Mouse (Mus musculus): ENCODE results near the gene Rin3. TPM values are rescaled to one million over a fixed set of nuclear protein-coding genes. Genes with fewer than 3 reads are reported as not detected.

Gene Rin3
- polyA plus RNA-seq, 1 experiment from 2014 or later: 15.4 TPM

DNA sequence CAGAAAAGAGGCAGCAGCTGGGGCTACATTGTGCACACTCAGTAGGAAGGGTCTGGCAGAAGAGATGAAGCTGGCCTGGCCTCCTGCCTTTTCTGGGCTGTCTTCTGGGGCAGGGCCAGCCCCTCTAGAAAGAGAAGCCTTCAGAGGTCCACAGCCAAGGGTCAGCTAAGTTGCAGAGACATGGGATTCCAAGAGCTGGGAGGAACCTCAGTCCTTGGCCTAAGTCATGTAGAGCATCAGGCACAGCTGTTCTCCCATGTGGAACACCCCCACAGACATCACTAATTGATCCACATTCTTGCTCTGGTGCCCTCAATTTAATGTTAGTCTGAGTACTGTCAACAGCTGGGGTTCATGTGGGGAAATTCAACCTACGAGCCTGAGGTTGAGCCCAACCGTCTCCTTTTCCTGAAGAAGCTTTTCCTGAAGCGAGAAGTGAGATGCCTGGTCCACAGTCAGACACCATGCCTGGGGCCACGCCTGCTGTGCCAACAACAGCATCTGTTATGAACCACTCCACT lies 20.0 kb downstream of the Rin3 start:
- H3K4me1 ChIP-seq (ENCODE audit: insufficient read depth): peaks cover 53% of the 10 kb centered on the region

GRCm38 (mm10) chr12:102303867-102304266 lies 21.0 kb downstream of the Rin3 start:
- 0 out of 2 replicates have a peak overlapping the region, but pooled peaks have one; percentile 2 for H3K4me2 ChIP-seq
- H3K27me3 ChIP-seq (ENCODE audit: insufficient read depth, low read length): no peaks in the 10 kb centered on the region
- no peak for TF ChIP-seq CTCF (IDR thresholded peaks at IDR 0.05; ENCODE audit: low read depth)
- ATAC-seq (ENCODE audit: insufficient read depth) (no peak), DNase-seq (peak; percentile 71)
- no peaks in the 10 kb centered on the region for H3K36me3 ChIP-seq (ENCODE audit: insufficient read depth)
- H3K4me3 ChIP-seq (ENCODE audit: low read depth, low read length): no peak overlapping the region
- 16% methylated on average over 7 of the region's 7 CpGs for WGBS
- H3K27ac ChIP-seq (ENCODE audit: low read depth): peak overlapping the region; percentile 36; the same call in 1 of the 2 replicates
- peaks cover 58% of the 10 kb centered on the region for H3K4me1 ChIP-seq (ENCODE audit: insufficient read depth)
- H3K9ac ChIP-seq: no peak overlapping the region
- H3K9me3 ChIP-seq (ENCODE audit: low read depth, low read length): no peaks in the 10 kb centered on the region

More for the DNA sequence above, 20.0 kb downstream of the Rin3 start:
- 51% methylated on average over 4 of the region's 4 CpGs for WGBS
- Histone ChIP-seq H3K9ac (no peak overlapping the region), H3K9me3 (ENCODE audit: low read depth, low read length) (no peaks in the 10 kb centered on the region), H3K36me3 (ENCODE audit: insufficient read depth) (no peaks in the 10 kb centered on the region), H3K4me3 (ENCODE audit: low read depth, low read length) (no peak overlapping the region), H3K4me2 (no peak overlapping the region), H3K27me3 (ENCODE audit: insufficient read depth, low read length) (no peaks in the 10 kb centered on the region), H3K27ac (ENCODE audit: low read depth) (peak overlapping the region; percentile 72)
- peak; percentile 86 for ATAC-seq (ENCODE audit: insufficient read depth)
- peak; percentile 87 for DNase-seq
- no peak for TF ChIP-seq CTCF (IDR thresholded peaks at IDR 0.05; ENCODE audit: low read depth)

GRCm38 (mm10) chr12:102305069-102305836 lies 22.4 kb downstream of the Rin3 start:
- TF ChIP-seq CTCF (IDR thresholded peaks at IDR 0.05; ENCODE audit: low read depth): no peak
- DNase-seq: peak; percentile 72
- Histone ChIP-seq H3K4me1 (ENCODE audit: insufficient read depth) (peaks cover 63% of the 10 kb centered on the region), H3K27me3 (ENCODE audit: insufficient read depth, low read length) (no peaks in the 10 kb centered on the region), H3K4me3 (ENCODE audit: low read depth, low read length) (no peak overlapping the region), H3K36me3 (ENCODE audit: insufficient read depth) (no peaks in the 10 kb centered on the region), H3K9ac (no peak overlapping the region), H3K9me3 (ENCODE audit: low read depth, low read length) (no peaks in the 10 kb centered on the region), H3K27ac (ENCODE audit: low read depth) (0 out of 2 replicates have a peak overlapping the region, but pooled peaks have one; percentile 6), H3K4me2 (no peak overlapping the region)
- WGBS: 33% methylated on average over 10 of the region's 10 CpGs
- no peak for ATAC-seq (ENCODE audit: insufficient read depth)

GRCm38 (mm10) chr12:102308001-102308456 lies 25.2 kb downstream of the Rin3 start:
- DNase-seq (peak; percentile 95), ATAC-seq (ENCODE audit: insufficient read depth) (no peak; the same call in 1 of the 2 replicates)

DNA sequence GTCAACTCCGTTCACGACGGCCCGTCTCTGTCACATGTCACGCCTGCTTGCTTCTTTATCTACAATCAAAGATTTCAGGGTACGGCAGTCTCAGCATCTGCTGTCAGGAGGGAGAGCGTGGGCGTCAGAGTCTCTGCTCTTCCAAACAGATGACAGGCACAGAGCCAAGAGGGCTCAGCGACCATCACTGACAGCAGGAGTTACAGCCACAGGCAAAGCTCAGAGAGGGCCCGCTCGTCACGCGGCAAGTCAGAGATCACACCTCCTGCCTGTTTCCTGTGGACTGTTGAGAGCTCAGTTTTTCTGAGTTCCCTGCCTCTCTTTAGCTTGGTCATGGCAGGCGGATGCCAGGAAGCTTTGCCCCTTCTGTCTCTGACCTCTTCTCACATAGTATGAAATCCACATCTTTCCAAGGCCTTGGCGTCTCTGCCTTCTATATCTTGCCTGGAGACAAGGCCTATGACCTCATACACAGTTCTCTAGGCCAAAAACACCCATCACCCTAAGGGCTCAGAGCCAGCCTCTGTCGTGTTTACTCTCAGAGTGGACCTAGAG lies 25.7 kb downstream of the Rin3 start:
- Histone ChIP-seq H3K4me1 (ENCODE audit: insufficient read depth) (peaks cover 47% of the 10 kb centered on the region), H3K4me2 (no peak overlapping the region), H3K9me3 (ENCODE audit: low read depth, low read length) (no peaks in the 10 kb centered on the region), H3K9ac (no peak overlapping the region), H3K4me3 (ENCODE audit: low read depth, low read length) (no peak overlapping the region), H3K27ac (ENCODE audit: low read depth) (peak overlapping the region; percentile 75; the same call in 1 of the 2 replicates), H3K36me3 (ENCODE audit: insufficient read depth) (no peaks in the 10 kb centered on the region), H3K27me3 (ENCODE audit: insufficient read depth, low read length) (no peaks in the 10 kb centered on the region)
- no peak for TF ChIP-seq CTCF (IDR thresholded peaks at IDR 0.05; ENCODE audit: low read depth)
- DNase-seq (peak; percentile 97), ATAC-seq (ENCODE audit: insufficient read depth) (peak; percentile 93)
- whole genome bisulfite sequencing: 24% methylated on average over 16 of the region's 16 CpGs

More at GRCm38 (mm10) chr12:102308001-102308456, 25.2 kb downstream of the Rin3 start:
- Histone ChIP-seq H3K9me3 (ENCODE audit: low read depth, low read length) (no peaks in the 10 kb centered on the region), H3K27ac (ENCODE audit: low read depth) (peak overlapping the region; percentile 75), H3K9ac (no peak overlapping the region), H3K27me3 (ENCODE audit: insufficient read depth, low read length) (no peaks in the 10 kb centered on the region), H3K4me3 (ENCODE audit: low read depth, low read length) (no peak overlapping the region), H3K4me2 (0 out of 2 replicates have a peak overlapping the region, but pooled peaks have one; percentile 25), H3K4me1 (ENCODE audit: insufficient read depth) (peaks cover 52% of the 10 kb centered on the region), H3K36me3 (ENCODE audit: insufficient read depth) (no peaks in the 10 kb centered on the region)
- no peak for TF ChIP-seq CTCF (IDR thresholded peaks at IDR 0.05; ENCODE audit: low read depth)
- WGBS: 22% methylated on average over 6 of the region's 6 CpGs

- Histone ChIP-seq H3K27ac (ENCODE audit: low read depth) (no peak overlapping the region), H3K4me1 (ENCODE audit: insufficient read depth) (peaks cover 40% of the 10 kb centered on the region), H3K9ac (no peak overlapping the region), H3K4me2 (no peak overlapping the region), H3K4me3 (ENCODE audit: low read depth, low read length) (no peak overlapping the region), H3K9me3 (ENCODE audit: low read depth, low read length) (no peaks in the 10 kb centered on the region), H3K27me3 (ENCODE audit: insufficient read depth, low read length) (no peaks in the 10 kb centered on the region), H3K36me3 (ENCODE audit: insufficient read depth) (no peaks in the 10 kb centered on the region)
- no peak for DNase-seq
- TF ChIP-seq CTCF (IDR thresholded peaks at IDR 0.05; ENCODE audit: low read depth): no peak
- WGBS: 77% methylated on average over 11 of the region's 11 CpGs
- ATAC-seq (ENCODE audit: insufficient read depth): no peak
Measured at GRCm38 (mm10) chr12:102309099-102309799, 26.4 kb downstream of the Rin3 start.
